Mouse (Mus musculus): ENCODE measurements around the gene Efhc1.

The Efhc1 gene

DNA sequence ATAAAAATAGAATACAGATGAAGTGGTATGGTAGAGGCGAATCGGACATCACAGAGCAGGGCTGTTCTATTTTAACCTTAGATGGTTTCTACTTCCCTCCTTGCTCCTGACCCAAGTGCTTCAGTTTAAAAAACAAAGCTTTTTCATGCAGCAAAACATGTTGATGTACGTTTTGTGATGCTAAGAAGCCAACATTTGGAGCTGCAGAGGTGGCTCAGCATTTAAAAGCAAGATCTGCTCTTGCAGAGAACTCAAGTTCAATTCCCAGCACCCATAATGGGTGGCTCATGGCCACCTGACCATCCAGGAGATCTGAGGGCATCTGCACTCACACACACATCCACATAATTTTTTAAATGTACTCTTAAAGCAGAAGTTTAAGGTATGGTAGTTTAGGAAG is 3.5 kb downstream of the Efhc1 start:
- DNase-seq = no peak

DNA sequence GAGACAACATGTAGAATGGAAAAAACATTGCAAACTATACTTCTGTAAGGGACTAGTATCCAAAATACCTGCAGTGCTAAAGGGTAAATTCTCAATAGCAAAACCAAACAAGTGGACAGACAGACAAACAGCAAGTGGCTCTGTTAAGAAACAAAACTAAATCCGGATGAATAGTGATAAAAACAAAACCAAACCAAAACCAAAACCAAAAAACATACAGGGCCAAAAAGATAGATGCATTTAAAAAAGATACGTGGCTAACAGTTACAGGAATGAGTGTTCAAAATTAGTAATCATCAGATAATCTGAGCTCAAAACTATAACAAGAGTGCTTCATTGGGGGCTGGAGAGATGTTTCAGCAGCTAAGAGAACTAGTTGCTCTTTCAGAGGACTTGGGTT is 18.2 kb downstream of the Efhc1 start:
- no peak for DNase-seq

DNA sequence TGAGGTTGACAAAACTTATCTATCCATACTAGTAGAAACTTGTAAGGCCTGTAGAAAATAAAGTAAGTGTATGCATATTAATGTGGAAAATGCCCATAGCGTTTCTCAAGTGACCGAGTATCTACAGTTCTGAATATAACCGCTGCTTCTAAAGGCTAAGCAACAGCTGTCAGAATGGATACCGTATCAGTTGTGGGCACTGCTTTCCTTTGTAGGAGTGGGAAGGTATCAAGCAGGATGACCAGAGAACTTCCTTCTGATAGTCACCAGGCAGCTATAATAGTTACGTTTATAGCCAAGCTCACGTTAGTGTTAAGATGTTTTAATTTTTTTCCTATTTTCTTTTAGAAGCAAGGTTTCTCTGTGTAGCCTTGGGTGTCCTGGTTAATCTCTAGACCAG is 22.0 kb downstream of the Efhc1 start:
- DNase-seq = no peak

DNA sequence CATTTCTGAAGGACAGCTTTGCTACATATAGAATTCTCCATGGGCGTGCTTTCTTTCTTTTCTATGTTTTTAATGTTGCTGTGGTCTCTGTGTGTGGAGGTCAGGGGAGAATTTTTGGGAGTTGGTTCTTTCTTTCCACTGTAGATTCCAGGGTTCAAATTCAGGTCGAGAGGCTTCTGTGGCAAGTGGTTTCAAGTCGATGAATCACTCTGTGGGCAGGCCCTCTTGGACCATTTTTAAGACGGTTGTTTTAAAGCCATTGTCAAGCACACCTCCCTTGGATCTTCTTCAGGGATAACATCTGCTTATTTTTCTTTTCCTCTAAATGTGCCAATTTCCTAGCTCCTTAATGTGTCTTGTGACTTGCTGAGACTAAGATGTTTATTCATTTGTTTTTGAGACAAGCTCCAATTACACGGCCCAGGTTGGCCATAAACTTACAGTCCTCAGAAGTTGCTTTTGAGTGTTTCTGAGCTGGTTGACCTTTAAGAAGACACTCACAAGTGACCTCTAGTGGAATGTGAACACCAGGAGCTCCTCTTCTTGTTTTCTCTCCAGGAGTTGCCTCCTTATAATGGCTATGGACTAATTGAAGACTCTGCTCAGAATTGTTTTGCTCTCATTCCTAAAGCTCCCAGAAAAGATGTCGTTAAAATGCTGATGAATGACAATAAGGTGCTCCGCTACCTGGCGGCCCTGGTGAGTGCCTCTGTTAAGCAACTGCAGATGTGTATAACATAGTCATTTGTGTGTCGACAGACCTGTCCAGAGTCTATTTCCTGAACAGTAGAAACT is 23.1 kb downstream of the Efhc1 start:
- no peak for DNase-seq

DNA sequence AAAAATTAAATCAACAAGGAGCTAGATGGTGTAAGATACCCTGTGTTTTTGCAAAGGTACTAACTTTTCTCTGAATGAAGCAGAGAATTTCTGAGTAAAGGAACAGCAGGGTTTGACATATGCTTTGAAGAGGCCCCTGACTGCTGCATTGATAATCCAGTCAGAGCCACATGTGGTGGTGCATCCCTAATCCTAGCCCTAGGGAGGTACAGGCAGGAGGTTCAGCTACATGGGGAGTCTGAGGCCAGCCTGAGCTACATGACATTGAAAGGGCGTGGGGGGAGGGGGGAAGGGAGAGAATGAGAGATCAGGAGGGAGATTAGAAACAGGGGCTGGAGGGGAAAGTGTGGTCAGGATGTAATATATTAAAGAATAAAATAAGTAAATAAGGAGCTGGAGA is 29.1 kb downstream of the Efhc1 start:
- DNase-seq = no peak

DNA sequence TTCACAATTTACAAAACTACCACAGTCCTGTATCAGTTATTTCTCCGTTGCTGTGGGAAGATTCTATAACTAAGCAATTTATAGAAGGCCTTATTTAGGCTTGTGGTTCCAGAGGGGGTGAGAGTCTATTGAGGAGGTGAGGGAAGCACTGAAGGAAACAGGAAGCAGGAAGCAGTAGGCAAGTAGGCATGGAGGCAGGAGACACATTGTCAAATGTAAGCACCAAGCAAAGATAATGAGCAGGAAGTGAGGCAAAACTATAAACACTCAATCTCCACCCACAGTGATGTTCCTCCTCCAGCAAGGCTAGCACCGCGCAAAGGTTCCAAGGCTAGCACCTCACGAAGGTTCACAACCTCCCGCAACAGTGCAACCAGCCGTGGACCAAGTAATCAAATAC is 30.3 kb downstream of the Efhc1 start:
- no peak for DNase-seq

DNA sequence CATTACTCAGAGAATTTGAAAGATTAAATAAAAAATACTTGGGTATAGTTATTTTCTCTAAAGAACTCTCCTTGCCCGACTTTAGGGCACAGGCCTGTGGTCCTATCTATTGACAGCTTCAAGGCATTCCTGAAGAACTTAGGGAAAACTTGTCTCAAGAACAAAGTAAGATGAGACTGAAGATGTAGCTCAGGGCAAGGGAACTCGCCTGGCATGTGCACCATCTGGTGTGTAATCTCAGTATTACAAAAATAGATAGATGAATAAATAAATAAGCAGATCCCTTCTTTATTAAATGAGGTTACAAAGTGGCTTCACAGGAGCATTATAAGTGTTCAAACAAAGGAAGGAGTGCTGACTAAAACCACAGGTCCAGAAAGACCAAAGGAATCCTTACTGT is 32.7 kb downstream of the Efhc1 start:
- no peak for DNase-seq

DNA sequence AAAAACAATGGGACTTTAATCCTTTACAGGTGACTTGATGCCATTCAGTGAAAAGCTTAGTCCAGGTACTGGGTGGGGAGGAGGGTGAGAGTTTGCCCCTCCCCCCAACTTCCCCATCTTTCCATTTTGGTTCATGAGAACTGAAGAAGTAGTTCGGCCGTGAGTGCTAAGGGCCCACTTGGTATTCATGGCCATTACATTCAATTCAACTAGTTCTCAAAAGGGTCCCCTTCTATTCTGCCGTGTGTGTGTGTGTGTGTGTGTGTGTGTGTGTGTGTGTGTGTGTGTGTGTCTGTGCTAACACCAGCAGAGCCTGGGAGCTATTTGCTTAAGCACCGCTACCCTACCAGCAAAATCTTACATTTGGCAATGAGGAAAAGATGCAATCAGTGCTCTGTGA is 33.2 kb downstream of the Efhc1 start:
- no peak for DNase-seq

DNA sequence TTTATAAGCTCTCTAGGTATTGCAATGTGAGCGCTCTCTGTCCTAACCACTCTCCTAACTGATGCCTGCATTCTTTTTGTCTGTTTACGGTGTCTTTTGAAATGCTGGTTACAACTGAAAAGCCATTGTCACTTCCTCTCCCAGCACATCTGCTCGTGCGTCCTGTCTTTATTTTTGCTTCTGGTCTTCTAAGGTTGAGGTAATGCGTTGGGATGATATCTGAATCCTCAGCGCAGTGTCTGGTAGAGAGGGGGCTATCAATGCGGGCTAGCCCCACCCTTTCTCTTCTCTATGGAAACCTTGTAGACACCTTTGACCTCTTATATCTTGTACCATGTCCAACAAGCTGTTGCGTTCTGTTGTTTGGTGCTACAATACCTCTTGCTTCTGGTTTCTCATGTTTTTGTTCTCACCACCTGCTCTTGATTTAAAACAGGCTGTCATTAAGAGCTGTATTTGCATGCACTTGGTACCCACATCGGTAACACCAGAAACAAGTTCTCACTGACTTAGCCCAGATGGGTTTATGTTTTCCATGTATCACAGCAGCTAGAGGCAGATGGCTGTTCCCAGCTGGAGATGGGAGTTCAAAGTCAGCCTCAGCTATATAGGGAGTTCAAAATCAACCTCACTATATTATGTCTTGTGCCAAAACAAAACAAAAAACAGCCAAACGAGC is 35.1 kb downstream of the Efhc1 start:
- DNase-seq = no peak

DNA sequence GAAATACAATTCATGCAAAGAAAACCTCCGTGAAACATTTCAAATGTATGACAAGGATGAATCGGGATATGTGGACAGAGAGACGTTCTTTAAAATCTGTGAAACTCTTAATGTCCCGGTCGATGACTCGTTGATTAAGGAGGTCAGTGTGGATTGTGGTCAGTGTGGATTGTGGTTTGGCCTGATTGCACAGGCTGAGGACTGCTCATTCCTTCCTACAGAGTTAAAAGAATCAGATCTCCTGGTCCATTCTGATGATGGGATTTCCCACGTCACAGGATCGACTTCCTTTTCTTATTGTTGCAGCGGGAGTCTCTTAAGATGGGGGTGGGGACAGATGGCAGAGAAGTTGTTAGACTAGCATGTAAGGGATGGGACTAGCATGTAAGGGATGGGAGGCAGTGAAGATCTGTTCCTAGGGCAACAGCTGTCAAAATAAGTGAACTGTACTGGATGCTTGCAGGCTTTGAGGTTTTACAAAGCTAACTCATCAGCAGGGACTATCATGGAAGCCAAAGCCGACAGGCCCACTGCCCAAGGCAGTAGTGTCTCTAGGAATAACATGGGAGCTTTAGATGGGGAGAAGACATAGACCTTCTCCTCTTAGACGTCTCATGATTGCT is 38.1 kb downstream of the Efhc1 start:
- DNase-seq = no peak

DNA sequence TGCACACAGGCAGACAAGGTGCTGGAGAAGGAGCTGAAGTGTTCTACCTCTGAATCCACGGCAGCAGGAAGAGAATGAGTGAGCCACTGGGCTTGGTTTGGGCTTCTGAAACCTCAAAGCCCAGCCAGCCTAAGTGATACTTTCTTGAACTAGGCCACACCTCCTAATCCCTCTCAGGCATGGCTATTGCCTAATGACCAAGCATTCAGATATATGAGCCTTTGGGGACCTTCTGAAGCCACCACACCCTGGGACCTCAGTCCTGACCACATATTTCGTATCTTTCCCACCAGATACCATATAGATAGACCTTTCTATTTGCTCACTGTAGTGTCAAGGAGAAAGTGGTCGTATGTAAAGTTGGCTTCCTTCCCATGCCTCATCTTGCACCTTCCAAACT is 42.3 kb downstream of the Efhc1 start:
- no peak for DNase-seq

DNA sequence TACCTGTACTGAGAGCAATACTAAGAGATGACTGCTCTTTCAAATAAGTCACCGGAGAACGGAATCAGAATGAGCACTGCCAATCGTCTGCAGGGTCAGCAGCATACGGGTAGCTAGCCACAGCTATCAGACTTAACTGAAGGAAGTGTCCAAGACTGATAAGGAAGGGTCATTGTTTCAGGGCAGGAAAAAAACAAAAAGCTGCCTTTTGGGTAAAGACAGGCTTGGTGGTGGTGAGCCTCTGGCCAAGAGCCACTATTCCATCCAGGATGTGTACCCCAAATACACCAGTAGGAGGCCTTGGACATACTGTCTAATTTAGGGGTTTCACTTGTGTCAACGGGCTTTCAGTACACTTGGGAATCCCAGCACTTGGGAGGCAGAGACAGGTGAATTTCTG is 42.9 kb downstream of the Efhc1 start:
- no peak for DNase-seq

DNA sequence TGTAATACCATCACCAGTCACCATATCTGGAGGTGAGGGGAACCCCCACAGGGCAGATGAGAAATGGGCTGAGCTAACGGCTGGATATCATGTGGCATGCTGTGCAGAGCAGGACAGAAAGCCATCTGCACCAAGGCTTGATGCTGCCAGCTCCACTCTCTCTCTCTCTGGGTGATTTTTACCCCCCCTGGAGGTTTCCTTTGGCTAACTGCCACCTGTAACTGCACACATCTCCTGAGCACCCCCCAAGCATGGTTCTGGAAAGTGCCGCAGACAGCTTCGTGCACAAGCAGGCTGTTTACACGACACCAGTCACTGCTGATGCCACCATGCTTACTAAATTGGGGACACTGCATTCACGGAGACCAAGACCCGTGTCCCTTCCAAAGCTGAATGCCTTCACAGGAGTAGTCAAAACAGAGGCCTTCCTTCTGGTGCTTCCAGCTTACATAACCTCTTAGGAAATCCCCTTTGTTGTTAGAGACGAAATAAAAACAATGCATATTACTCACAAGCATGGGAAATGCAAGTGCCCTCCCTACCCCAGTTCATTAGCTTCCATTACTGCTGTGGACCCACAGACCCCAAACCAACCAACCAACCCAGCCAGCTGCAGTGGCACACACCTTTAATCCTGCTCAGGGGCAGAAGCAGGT is 44.0 kb downstream of the Efhc1 start:
- DNase-seq = peak; percentile 63

DNA sequence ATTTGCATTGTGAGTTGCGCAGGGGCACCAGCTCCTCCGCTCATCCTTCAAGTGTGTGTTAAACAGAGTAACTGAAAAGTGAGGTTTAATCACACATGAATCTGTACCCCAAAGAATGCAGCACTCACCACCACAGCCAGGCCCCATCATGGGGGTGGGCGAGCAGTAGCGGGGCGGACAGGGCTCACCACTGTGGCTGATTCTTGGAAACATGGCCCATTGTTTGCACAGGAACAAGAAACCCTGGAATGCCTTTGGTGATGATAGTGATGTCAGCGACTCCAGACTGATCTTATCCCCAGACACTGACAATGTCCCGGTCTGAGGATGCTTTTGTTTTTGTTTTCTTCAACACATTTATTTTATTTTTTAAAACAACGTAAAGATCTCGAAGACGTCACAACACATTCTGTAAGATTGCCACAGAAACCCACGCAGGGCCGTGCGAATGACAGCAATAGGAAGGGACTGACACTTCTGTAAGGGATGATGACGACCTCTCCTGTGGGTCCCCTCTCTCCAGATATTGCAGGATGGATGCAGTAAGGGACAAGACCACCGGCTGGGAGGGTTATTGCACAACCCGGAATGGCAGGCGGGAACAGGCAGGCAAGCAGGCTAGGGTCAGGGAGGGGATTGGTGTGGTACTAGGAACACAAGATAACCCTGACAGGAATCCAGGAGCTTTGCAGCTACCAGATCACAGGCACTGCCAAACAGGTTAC is 45.3 kb downstream of the Efhc1 start:
- DNase-seq = peak; percentile 30

DNA sequence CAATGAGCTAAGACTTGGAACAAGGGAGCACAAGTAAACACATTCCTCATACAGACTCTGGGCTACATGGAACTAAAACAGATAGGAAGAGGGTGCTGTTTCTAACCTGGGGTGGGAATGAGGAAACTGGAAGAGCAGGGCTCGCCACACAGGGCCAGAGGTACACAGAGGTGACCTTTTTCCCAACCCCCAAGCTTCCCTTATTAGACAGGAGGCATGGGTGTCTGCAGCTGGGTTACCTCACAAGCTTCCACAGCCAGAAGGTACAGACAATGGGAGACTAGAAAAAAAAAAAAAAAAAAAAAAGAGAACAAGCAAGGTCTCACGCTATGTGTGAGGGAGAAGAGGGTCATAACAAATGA is 45.9 kb downstream of the Efhc1 start:
- no peak for DNase-seq

DNA sequence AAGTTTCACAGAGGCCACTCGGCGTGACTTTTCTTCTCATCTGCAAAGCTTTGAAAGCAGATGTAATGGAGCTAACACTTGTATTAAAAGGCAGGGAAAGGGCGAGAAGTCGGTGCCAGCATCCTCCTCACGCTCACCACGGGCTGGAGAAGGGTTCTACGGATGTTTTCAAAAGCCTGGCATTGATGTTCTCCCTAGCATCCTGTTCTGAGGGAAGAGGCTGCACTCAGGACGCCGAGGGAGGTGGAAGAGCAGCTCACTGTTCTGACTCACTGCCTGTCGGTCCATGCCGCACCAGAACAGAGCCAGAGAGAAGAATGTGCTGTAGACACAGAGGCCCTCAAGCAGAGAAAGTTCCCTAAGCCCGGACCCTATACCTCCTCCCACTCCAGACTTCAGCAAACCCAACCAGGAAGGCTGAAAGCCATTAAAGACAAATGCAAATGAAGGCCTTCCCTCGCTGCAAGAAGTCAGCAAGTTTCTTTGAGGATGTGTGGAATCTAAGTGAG is 46.5 kb downstream of the Efhc1 start:
- peak; percentile 44 for DNase-seq

DNA sequence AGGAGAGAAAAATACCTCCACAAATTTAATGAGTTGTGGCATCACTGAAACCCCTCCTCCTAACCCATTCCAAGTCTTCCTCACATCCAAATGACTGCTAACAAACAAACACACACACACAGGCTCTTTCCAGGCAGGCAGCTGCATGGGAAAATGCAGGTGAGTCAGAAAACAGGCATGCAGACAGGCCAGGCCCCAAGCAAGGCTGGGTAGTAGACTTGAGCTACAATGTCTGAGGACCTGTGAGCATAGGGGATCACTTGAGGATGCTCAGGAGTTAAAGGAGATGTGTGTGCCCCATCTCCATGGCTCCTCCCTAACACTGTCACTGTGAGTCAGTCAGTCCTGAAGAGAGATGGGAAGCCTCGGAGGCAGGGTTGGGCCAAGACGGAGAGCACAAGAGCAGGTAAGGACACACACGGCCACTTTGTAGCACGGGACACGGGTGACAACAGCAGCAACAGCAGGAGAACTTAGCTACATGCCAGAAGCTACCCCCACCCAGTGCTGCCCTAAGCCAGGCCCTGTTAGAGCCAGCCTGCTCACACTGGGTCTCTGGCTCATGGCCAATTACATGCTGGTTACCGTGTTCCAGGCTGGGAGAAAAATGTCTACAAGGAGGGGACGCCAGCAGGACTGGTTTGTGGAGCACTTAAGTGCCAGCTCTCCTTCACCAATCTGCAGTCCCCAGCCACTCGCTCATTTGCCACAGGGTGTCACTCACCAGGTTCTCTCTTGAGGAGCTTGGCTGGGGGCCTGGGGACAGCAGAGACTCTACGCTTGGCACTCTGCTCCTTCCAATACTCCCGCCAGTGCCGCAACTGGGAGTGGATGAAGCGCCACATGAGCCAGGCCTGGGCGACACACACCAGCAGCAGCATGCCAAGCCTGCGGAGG is 51.1 kb downstream of the Efhc1 start:
- peak; percentile 35 for DNase-seq

DNA sequence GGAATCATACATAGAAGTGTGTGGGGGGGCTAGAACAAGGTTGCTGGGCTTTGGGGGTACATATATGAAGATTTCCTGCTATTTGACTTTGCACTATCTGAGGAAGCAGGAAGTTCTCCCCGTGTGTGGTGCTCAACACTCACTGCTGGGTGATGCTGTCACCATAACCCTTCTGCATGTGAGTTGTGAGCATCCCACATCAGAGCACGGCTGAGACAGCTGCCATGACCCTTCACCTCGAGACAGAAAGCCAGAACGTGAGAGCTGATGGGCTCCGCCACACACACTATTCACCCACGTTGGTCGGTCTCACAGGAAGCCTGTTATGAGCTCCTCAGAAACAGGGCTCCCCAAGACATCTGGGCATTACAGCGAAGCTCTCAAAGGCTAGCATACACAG is 53.2 kb downstream of the Efhc1 start:
- DNase-seq = no peak

DNA sequence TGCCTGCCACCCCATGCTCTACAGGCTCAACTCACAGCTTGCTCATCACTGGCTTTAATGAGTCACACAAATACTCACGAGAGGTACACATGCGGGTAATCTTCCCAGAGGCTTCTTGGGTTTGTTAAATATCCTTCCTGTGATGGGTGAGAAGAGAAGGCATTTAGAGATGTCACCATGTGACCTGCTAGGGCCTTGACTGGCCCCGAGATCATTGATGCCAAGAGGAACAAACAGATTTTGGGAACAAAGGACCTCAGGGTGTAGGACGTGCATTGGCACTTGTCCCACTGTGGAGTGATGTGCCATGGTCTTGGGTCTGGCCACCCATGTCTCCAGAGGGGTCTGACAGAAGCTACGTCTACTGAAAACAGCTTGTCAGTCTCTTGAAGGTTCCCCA is 55.3 kb downstream of the Efhc1 start:
- DNase-seq = no peak

DNA sequence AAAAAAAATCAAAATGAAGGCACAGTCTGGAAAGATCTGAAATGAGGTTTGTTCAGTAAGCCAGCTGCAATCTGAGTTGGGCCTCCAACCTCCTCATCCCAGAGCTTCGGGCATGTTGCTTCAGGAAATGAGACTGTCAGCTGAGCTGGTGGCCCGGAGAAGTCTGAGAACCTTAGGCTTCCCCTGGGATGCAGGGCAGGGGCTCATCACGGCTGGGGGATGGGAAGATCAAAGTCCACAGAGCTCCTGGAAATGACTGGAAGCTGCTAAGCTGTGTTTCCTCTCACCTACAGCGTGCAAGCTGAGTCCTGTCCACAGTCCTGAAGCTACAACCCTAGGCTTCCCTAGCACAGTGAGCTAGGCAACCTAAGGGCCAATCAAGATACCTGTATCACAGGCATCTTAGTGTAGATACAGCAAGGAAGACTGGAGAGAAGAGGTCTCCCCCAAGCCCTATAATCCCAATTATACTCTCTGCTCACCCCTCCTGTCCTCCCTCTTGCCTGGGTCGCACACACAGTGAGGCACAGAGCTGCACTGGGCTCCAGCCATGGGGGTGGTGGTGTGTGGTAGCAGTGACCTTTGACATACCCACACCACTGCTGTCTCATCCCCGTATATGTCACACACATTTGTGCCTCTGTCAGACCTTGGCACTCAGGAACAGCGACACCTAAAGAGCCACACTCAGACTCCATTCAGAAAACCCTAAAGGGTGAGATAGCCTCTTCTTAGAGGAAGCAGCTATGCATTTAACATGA is 56.7 kb downstream of the Efhc1 start:
- DNase-seq = no peak

DNA sequence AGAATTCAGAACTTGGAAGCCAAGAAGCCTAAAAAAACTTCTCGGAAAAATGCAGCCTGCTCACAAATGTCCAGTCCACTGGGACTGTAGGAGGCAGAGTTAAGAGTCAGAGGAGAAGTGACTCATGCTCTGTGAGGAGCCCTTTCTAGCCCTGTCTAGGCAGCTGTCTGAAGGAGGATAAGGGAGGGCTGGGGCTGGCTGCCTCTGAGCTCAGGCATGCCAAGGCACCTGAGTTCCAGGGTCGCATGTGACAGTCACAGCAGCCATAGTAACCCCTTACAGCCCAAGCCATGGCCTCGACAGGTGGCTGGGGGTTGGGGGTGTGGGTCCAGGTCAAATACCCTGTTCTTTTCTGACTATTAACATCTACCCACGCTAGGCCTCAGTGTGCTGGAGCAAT is 57.5 kb downstream of the Efhc1 start:
- DNase-seq = peak; percentile 73
